Mouse (Mus musculus) intestine, embryonic 14.5 days (tissue): Measurements from ENCODE around the gene Atg7. TPM values are rescaled to one million over a fixed set of nuclear protein-coding genes. Genes with fewer than 3 reads are reported as not detected.

ENCODE experiments used
- ATAC-seq: fragments of 200-750 bp; cut with Nextera tagmentation; replicated peaks from 2 replicates; pipeline ENCODE4 v1.8.0; 2017; ENCODE audit warnings: low read depth, moderate number of reproducible peaks, moderate TSS enrichment, moderate library complexity; ENCODE audit not compliant: low FRiP score, low TSS enrichment
- DNase-seq: peaks from one replicate; pipeline ENCODE4 v3.0.0-alpha.2; 2018; ENCODE audit warnings: low spot score
- H3K27ac ChIP-seq: fragments of 300-500 bp; sonication (generic); 2 replicates; pipeline ENCODE4 v1.5.1; 2014; ENCODE audit warnings: low read depth, mild to moderate bottlenecking, control low read depth
- H3K27me3 ChIP-seq: fragments of 300-500 bp; sonication (generic); replicated peaks from 2 replicates; pipeline ENCODE4 v1.6.1; 2014; ENCODE audit warnings: low read length, control low read depth; ENCODE audit not compliant: control insufficient read depth, insufficient read depth
- H3K36me3 ChIP-seq: fragments of 300-500 bp; sonication (generic); 2 replicates; pipeline ENCODE4 v1.6.1; 2014; ENCODE audit warnings: low read length, control low read depth; ENCODE audit not compliant: control insufficient read depth, insufficient read depth
- H3K4me1 ChIP-seq: fragments of 300-500 bp; sonication (generic); replicated peaks from 2 replicates; pipeline ENCODE4 v1.6.1; 2014; ENCODE audit warnings: low read length, control low read depth, mixed read lengths; ENCODE audit not compliant: control insufficient read depth, insufficient read depth
- H3K4me2 ChIP-seq: fragments of 300-500 bp; sonication (generic); 2 replicates; pipeline ENCODE4 v1.6.1; 2014; ENCODE audit warnings: low read length
- H3K4me3 ChIP-seq: fragments of 300-500 bp; sonication (generic); 2 replicates; pipeline ENCODE4 v1.5.1; 2014; ENCODE audit warnings: low read depth, low read length, control low read depth, mixed read lengths
- H3K9ac ChIP-seq: fragments of 300-500 bp; sonication (generic); 2 replicates; pipeline ENCODE4 v1.6.1; 2014; ENCODE audit warnings: mild to moderate bottlenecking, low read length
- H3K9me3 ChIP-seq: fragments of 300-500 bp; sonication (generic); 2 replicates; pipeline ENCODE4 v1.6.1; 2016; ENCODE audit warnings: low read length, control low read depth; ENCODE audit not compliant: control insufficient read depth
- WGBS: fragments of 180-500 bp; shearing (Covaris S2); extraction: QIAGEN DNeasy Blood & Tissue Kit; methylation state at CpG from one replicate; pipeline ENCODE4 v1.1.7; 2014; 5-methylcytosine and 5-hydroxymethylcytosine counted together
- polyA plus RNA-seq: library from polyadenylated mRNA; unstranded; fragments of >200 nt; fragmentation: Nextera tagmentation; extraction: Ambion mirVana; gene quantifications from 2 replicates; pipeline ENCODE4 v1.2.1, GENCODE M21; 2014

Atg7 gene
- polyA plus RNA-seq, 1 experiment from 2014 or later = 22.8 TPM

- no peak; the same call in 1 of the 2 replicates for ATAC-seq
Observed at GRCm38 (mm10) chr6:114715289-114716030, 72.6 kb downstream of the Atg7 start.

DNA sequence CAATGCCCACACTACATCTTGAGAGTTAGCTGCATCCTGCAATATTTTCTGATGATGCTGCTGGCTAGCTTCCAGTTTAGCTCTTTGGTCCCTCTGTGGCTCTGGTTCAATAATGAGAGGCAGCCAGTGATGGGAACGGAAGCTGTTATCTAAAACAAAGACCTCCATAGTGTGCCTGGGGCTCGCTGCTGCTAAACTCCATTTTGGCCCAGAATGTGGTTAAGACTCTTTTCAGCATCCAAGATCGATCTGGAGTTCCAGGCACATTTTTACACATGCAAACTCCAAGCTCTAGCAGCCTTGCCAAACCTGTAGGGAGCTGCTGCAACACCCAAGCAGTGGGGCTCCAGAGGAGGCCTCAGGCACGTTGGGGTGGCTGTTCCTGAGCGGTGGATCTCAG lies 76.2 kb downstream of the Atg7 start:
- Histone ChIP-seq H3K4me3 (no peak overlapping the region), H3K4me1 (peaks cover 22% of the 10 kb centered on the region), H3K27me3 (no peaks in the 10 kb centered on the region), H3K27ac (no peak overlapping the region), H3K4me2 (no peak overlapping the region), H3K36me3 (no peaks in the 10 kb centered on the region), H3K9me3 (no peaks in the 10 kb centered on the region), H3K9ac (no peak overlapping the region)
- DNase-seq (no peak), ATAC-seq (no peak)
- 62% methylated on average over 5 of the region's 5 CpGs for WGBS

More at GRCm38 (mm10) chr6:114715289-114716030, 72.6 kb downstream of the Atg7 start:
- H3K27me3 ChIP-seq = no peaks in the 10 kb centered on the region
- WGBS = 49% methylated on average over 7 of the region's 7 CpGs
- no peak overlapping the region for H3K4me3 ChIP-seq
- no peaks in the 10 kb centered on the region for H3K36me3 ChIP-seq
- no peaks in the 10 kb centered on the region for H3K9me3 ChIP-seq
- no peak overlapping the region for H3K9ac ChIP-seq
- H3K27ac ChIP-seq = peak overlapping the region; percentile 69
- H3K4me2 ChIP-seq = no peak overlapping the region
- peaks cover 34% of the 10 kb centered on the region for H3K4me1 ChIP-seq
- no peak for DNase-seq

DNA sequence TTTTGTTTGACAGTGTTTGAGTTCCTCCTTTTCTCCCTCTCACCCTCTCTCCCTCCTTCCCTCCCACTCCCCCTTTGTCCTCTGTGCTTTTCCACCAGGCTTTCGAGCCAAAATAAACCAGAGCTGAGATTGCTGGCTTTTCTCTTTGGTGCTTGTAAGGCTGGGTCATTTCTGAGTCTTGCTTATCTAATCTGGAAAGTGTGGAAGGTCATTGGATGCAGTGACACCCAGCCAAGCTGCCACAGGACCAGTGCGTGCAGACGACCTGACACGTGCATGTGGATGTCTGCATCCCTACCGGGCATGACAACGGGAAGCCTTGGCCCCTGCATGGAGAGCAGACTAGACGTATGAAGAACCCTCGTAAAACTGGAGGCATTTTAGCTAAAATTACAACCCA lies 76.8 kb downstream of the Atg7 start:
- Histone ChIP-seq H3K36me3 (no peaks in the 10 kb centered on the region), H3K4me1 (peaks cover 22% of the 10 kb centered on the region), H3K4me2 (no peak overlapping the region), H3K9me3 (no peaks in the 10 kb centered on the region), H3K27ac (no peak overlapping the region), H3K27me3 (no peaks in the 10 kb centered on the region), H3K9ac (no peak overlapping the region), H3K4me3 (no peak overlapping the region)
- ATAC-seq (no peak), DNase-seq (no peak)
- 63% methylated on average over 8 of the region's 8 CpGs for WGBS

DNA sequence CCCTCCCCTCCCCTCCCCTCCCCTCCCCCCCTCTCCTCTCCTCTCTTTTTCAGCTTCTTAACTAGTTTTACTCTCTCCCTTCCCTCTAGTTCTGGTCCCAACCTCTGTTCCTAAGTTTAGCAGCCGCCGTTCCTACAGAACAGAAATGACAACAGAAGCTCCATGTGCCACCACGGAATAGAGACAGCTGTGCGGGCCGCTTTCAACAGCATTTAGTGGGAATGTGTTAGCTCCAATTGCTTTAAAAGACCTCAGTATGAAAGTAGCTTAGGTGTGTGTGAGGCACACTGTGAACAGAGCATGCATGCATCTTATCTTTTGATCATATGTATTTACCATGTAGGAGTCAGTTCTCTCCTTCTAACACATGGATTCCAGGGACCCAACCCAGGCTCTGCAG lies 79.1 kb downstream of the Atg7 start:
- no peak overlapping the region for H3K4me3 ChIP-seq
- H3K36me3 ChIP-seq = no peaks in the 10 kb centered on the region
- no peak for DNase-seq
- H3K27me3 ChIP-seq = no peaks in the 10 kb centered on the region
- 88% methylated on average over 5 of the region's 5 CpGs for WGBS
- no peak overlapping the region for H3K27ac ChIP-seq
- no peak overlapping the region for H3K9ac ChIP-seq
- H3K4me2 ChIP-seq = no peak overlapping the region
- no peak for ATAC-seq
- no peaks in the 10 kb centered on the region for H3K9me3 ChIP-seq
- H3K4me1 ChIP-seq = peaks cover 26% of the 10 kb centered on the region

- DNase-seq (peak; percentile 78), ATAC-seq (0 out of 2 replicates have a peak, but pooled peaks have one; percentile 32)
- Histone ChIP-seq H3K9me3 (no peaks in the 10 kb centered on the region), H3K4me1 (peaks cover 26% of the 10 kb centered on the region), H3K9ac (no peak overlapping the region), H3K4me2 (no peak overlapping the region), H3K4me3 (no peak overlapping the region), H3K27me3 (no peaks in the 10 kb centered on the region), H3K36me3 (no peaks in the 10 kb centered on the region), H3K27ac (no peak overlapping the region)
- WGBS = 24% methylated on average over 9 of the region's 9 CpGs
Observed at GRCm38 (mm10) chr6:114723925-114724324, 81.0 kb downstream of the Atg7 start.

- no peak overlapping the region for H3K4me2 ChIP-seq
- H3K4me1 ChIP-seq = peaks cover 26% of the 10 kb centered on the region
- no peak overlapping the region for H3K9ac ChIP-seq
- H3K36me3 ChIP-seq = no peaks in the 10 kb centered on the region
- no peak for ATAC-seq
- 76% methylated on average over 7 of the region's 7 CpGs for WGBS
- H3K4me3 ChIP-seq = no peak overlapping the region
- no peaks in the 10 kb centered on the region for H3K9me3 ChIP-seq
- H3K27me3 ChIP-seq = no peaks in the 10 kb centered on the region
- no peak for DNase-seq
- no peak overlapping the region for H3K27ac ChIP-seq
Observed at GRCm38 (mm10) chr6:114724351-114724750, 81.5 kb downstream of the Atg7 start.

- 0 out of 2 replicates have a peak overlapping the region, but pooled peaks have one; percentile 17 for H3K4me2 ChIP-seq
- no peak for DNase-seq
- no peaks in the 10 kb centered on the region for H3K9me3 ChIP-seq
- H3K4me1 ChIP-seq = peaks cover 26% of the 10 kb centered on the region
- no peaks in the 10 kb centered on the region for H3K36me3 ChIP-seq
- no peak overlapping the region for H3K9ac ChIP-seq
- H3K4me3 ChIP-seq = no peak overlapping the region
- ATAC-seq = peak; percentile 33; the same call in 1 of the 2 replicates
- no peaks in the 10 kb centered on the region for H3K27me3 ChIP-seq
- 28% methylated on average over 8 of the region's 8 CpGs for WGBS
- peak overlapping the region; percentile 5; the same call in 1 of the 2 replicates for H3K27ac ChIP-seq
Observed at GRCm38 (mm10) chr6:114725147-114725575, 82.3 kb downstream of the Atg7 start.

DNA sequence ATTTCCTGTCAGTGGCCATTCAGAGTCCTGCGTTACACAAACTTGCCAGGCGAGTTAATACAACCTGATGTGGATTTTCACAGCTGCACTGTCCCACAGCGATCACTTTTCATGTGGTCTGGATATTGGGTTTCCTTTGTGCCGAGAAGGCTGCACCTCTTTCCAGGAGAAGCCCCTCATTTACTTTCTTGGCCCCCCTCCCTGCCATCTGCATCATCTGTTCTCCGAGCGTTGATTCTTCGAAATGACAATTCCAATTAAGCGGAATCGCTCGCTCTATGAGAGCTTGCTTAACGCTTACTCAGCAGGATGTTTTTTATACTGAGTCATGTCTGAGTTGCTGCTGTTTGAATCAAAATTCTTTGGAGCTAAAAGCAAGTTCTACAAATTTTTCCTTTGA lies 83.8 kb downstream of the Atg7 start:
- H3K9me3 ChIP-seq = no peaks in the 10 kb centered on the region
- no peaks in the 10 kb centered on the region for H3K36me3 ChIP-seq
- no peak for ATAC-seq
- no peaks in the 10 kb centered on the region for H3K27me3 ChIP-seq
- WGBS = 64% methylated on average over 11 of the region's 11 CpGs
- H3K4me2 ChIP-seq = no peak overlapping the region
- H3K4me1 ChIP-seq = peaks cover 26% of the 10 kb centered on the region
- no peak overlapping the region for H3K27ac ChIP-seq
- DNase-seq = no peak
- H3K4me3 ChIP-seq = no peak overlapping the region
- H3K9ac ChIP-seq = no peak overlapping the region

GRCm38 (mm10) chr6:114733156-114733555 lies 90.3 kb downstream of the Atg7 start:
- Histone ChIP-seq H3K9me3 (no peaks in the 10 kb centered on the region), H3K4me2 (no peak overlapping the region), H3K27ac (no peak overlapping the region), H3K27me3 (no peaks in the 10 kb centered on the region), H3K4me3 (no peak overlapping the region), H3K36me3 (no peaks in the 10 kb centered on the region), H3K9ac (no peak overlapping the region), H3K4me1 (no peaks in the 10 kb centered on the region)
- DNase-seq (no peak), ATAC-seq (no peak)
- WGBS = 76% methylated on average over 5 of the region's 5 CpGs
